Comparison of ENCODE assay signal across 8 mouse cellular contexts in the genomic region with DNA sequence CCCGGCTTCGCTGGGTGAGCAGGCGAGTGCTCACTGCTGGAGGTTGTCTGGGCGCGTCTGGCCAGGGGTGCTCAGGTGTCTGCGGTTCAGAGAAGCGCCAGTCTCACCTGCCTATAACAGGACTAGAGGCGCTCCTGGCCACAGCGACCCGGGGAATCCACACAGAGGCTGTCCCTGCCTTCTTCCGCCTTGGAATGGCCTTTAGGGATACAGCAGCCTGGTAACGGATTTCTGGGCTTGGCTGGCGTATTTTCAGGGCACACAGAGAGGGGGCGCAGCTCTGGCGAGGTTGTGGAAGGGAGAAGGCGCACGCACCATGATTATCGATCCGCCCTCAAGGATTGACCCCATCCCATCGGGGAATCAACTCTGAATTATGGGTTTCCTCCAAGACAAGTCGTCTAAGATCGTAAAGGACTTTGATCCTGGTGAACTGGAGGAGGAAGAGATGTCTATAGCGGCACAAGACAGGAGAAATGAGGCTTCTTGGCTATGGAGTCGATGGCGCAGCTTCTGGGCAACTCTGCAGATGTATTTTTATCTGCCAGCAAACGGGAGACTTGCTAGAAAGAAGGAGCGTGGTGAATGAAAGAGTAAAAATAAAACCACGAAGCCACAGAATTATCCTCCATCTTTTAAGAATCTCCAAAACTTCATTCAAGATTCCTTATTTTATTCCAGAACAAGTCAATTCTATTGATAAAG. TPM values are rescaled to one million over a fixed set of nuclear protein-coding genes. Genes with fewer than 3 reads are reported as not detected.
DNase-seq lines count a peak whose midpoint lies in the region; ATAC-seq and TF ChIP-seq lines count a peak whose summit lies in the region.
"Had no signal": no experiment of that assay in that cellular context is flagged by ENCODE, and none has a peak within 500 bp of the region (broad histone marks: within the 10 kb centered on the region; RNA-seq: fewer than 3 reads in every experiment).

No protein-coding gene starts in this region.

- no peaks in the 10 kb centered on the region for H3K36me3 ChIP-seq in embryonic facial prominence, embryonic 13.5 days
- H3K36me3 ChIP-seq in intestine, postnatal 0 days (ENCODE audit: control insufficient read depth, insufficient read depth): no peaks in the 10 kb centered on the region
- H3K36me3 ChIP-seq in stomach, postnatal 0 days (ENCODE audit: control insufficient read depth, insufficient read depth, low read length): no peaks in the 10 kb centered on the region

- 5% methylated on average over 28 of the region's 28 CpGs for WGBS in embryonic facial prominence, embryonic 13.5 days
- WGBS in intestine, postnatal 0 days: 9% methylated on average over 28 of the region's 28 CpGs
- 10% methylated on average over 28 of the region's 28 CpGs for WGBS in stomach, postnatal 0 days

- peak overlapping the region; percentile 60 for H3K4me3 ChIP-seq in embryonic facial prominence, embryonic 13.5 days
- peak overlapping the region; percentile 56 for H3K4me3 ChIP-seq in intestine, postnatal 0 days (ENCODE audit: low read depth, low read length)
- peak overlapping the region; percentile 59 for H3K4me3 ChIP-seq in stomach, postnatal 0 days (ENCODE audit: low read depth, low read length)

- no peaks in the 10 kb centered on the region for H3K9me3 ChIP-seq in embryonic facial prominence, embryonic 13.5 days
- no peaks in the 10 kb centered on the region for H3K9me3 ChIP-seq in intestine, postnatal 0 days (ENCODE audit: control insufficient read depth)
- no peaks in the 10 kb centered on the region for H3K9me3 ChIP-seq in stomach, postnatal 0 days (ENCODE audit: control insufficient read depth, low read length)

- H3K4me1 ChIP-seq in embryonic facial prominence, embryonic 13.5 days: peaks cover 41% of the 10 kb centered on the region
- peaks cover 6% of the 10 kb centered on the region; the same call in 1 of the 2 replicates for H3K4me1 ChIP-seq in intestine, postnatal 0 days (replicated peaks; ENCODE audit: control insufficient read depth, insufficient read depth, low read length)
- peaks cover 4% of the 10 kb centered on the region; the same call in 1 of the 2 replicates for H3K4me1 ChIP-seq in stomach, postnatal 0 days (replicated peaks; ENCODE audit: control insufficient read depth, insufficient read depth)

- TF ChIP-seq EP300 in stomach, postnatal 0 days (optimal IDR thresholded peaks at IDR 0.05): no peak

- DNase-seq in lung, adult 18-20 months: peak; percentile 5 to 24
- no peak for DNase-seq in lung, postnatal 14 days
- peak; percentile 45 for DNase-seq in stomach, postnatal 0 days (ENCODE audit: low spot score)
- no peak for DNase-seq in layer of hippocampus, adult 9-11 months

- no peak overlapping the region; the same call in 1 of the 2 replicates for H3K27ac ChIP-seq in embryonic facial prominence, embryonic 13.5 days
- H3K27ac ChIP-seq in intestine, postnatal 0 days (ENCODE audit: low read depth, low read length): peak overlapping the region; percentile 60
- H3K27ac ChIP-seq in stomach, postnatal 0 days (replicated peaks): no peak overlapping the region
- H3K27ac ChIP-seq: macrophage had no signal

- peaks cover 75% of the 10 kb centered on the region for H3K27me3 ChIP-seq in embryonic facial prominence, embryonic 13.5 days
- peaks cover 13% of the 10 kb centered on the region; the same call in 1 of the 2 replicates for H3K27me3 ChIP-seq in intestine, postnatal 0 days (replicated peaks; ENCODE audit: control insufficient read depth, insufficient read depth, low read length)
- no peaks in the 10 kb centered on the region for H3K27me3 ChIP-seq in stomach, postnatal 0 days (ENCODE audit: control insufficient read depth, insufficient read depth, low read length)

- H3K4me2 ChIP-seq in embryonic facial prominence, embryonic 13.5 days: peak overlapping the region; percentile 98
- H3K4me2 ChIP-seq in intestine, postnatal 0 days (replicated peaks; ENCODE audit: low read depth): peak overlapping the region; percentile 99
- H3K4me2 ChIP-seq in stomach, postnatal 0 days (replicated peaks; ENCODE audit: low read depth): peak overlapping the region; percentile 98

- peak; percentile 63 for TF ChIP-seq CTCF in intestine, postnatal 0 days (IDR thresholded peaks at IDR 0.05; ENCODE audit: low read depth)
- peak; percentile 50 for TF ChIP-seq CTCF in stomach, postnatal 0 days (IDR thresholded peaks at IDR 0.05; ENCODE audit: low read depth)

- H3K9ac ChIP-seq in embryonic facial prominence, embryonic 13.5 days: peak overlapping the region; percentile 27; the same call in 1 of the 2 replicates
- H3K9ac ChIP-seq in intestine, postnatal 0 days (ENCODE audit: low read depth, low read length): peak overlapping the region; percentile 49
- H3K9ac ChIP-seq in stomach, postnatal 0 days (ENCODE audit: low read length): no peak overlapping the region

- no peak for ATAC-seq in embryonic facial prominence, embryonic 13.5 days (ENCODE audit: insufficient number of reproducible peaks, insufficient read depth, low FRiP score, low TSS enrichment, low read depth)
- ATAC-seq in intestine, postnatal 0 days: no peak
- 0 out of 2 replicates have a peak, but pooled peaks have one; percentile 27 for ATAC-seq in megakaryocyte-erythroid progenitor cell, adult 5-6 weeks (replicated peaks; ENCODE audit: low FRiP score, low TSS enrichment, poor library complexity, severe bottlenecking)
- no peak for ATAC-seq in stomach, postnatal 0 days (ENCODE audit: low FRiP score, low TSS enrichment)

RNA-seq across cellular contexts. Expression of gene Ovol2, which starts 1.3 kb away (rescaled TPM):
- 3.2 TPM in 2 replicates for polyA plus RNA-seq in embryonic facial prominence, embryonic 13.5 days (2015; fragmentation: Nextera tagmentation; extraction: Ambion mirVana)
- polyA plus RNA-seq in intestine, postnatal 0 days (2015; fragmentation: Nextera tagmentation; extraction: Ambion mirVana): 7.5 and 7.9 TPM in 2 replicates
- not detected in 2 replicates for total RNA-seq in megakaryocyte-erythroid progenitor cell, adult 5-6 weeks (2014; fragmentation: Nextera tagmentation)
- not detected in 2 replicates for total RNA-seq in megakaryocyte-erythroid progenitor cell, adult 5-6 weeks (2017)
- 9.8 and 11.9 TPM in 2 replicates for polyA plus RNA-seq in stomach, postnatal 0 days (2015; fragmentation: Nextera tagmentation; extraction: Ambion mirVana)
- polyA plus RNA-seq: macrophage had no signal

RNA-seq across cellular contexts. Expression of gene Kat14, which starts 35.5 kb away (rescaled TPM):
- 43.5 and 44.3 TPM in 2 replicates for polyA plus RNA-seq in embryonic facial prominence, embryonic 13.5 days (2015; fragmentation: Nextera tagmentation; extraction: Ambion mirVana)
- 34.9 and 40.9 TPM in 2 replicates for polyA plus RNA-seq in intestine, postnatal 0 days (2015; fragmentation: Nextera tagmentation; extraction: Ambion mirVana)
- total RNA-seq in megakaryocyte-erythroid progenitor cell, adult 5-6 weeks (2014; fragmentation: Nextera tagmentation): 62.3 and 96.4 TPM in 2 replicates
- total RNA-seq in megakaryocyte-erythroid progenitor cell, adult 5-6 weeks (2017): 29.8 and 33.6 TPM in 2 replicates
- 20.9 and 21.4 TPM in 2 replicates for polyA plus RNA-seq in stomach, postnatal 0 days (2015; fragmentation: Nextera tagmentation; extraction: Ambion mirVana)

RNA-seq across cellular contexts. Expression of gene Pet117, which starts 35.5 kb away (rescaled TPM):
- polyA plus RNA-seq in embryonic facial prominence, embryonic 13.5 days (2015; fragmentation: Nextera tagmentation; extraction: Ambion mirVana): 6.4 and 7.7 TPM in 2 replicates
- polyA plus RNA-seq in intestine, postnatal 0 days (2015; fragmentation: Nextera tagmentation; extraction: Ambion mirVana): 8.0 and 12.4 TPM in 2 replicates
- not detected in 2 replicates for total RNA-seq in megakaryocyte-erythroid progenitor cell, adult 5-6 weeks (2014; fragmentation: Nextera tagmentation)
- 2.4 TPM in 1 of 2 replicates, not detected in the other for total RNA-seq in megakaryocyte-erythroid progenitor cell, adult 5-6 weeks (2017)
- polyA plus RNA-seq in stomach, postnatal 0 days (2015; fragmentation: Nextera tagmentation; extraction: Ambion mirVana): 2.4 and 2.5 TPM in 2 replicates

Comparison
In these comparisons a context has a peak if more than half of its experiments do, and no peak if none do; other contexts are left out.
1. DNase-seq: peak in lung, adult 18-20 months (2 of 2) and stomach, postnatal 0 days (single experiment); none in lung, postnatal 14 days (single experiment) and layer of hippocampus, adult 9-11 months (single experiment).
2. Peak in every context shown above with its lines, with median percentiles within 50 percentile points of each other: H3K4me2 ChIP-seq and H3K4me3 ChIP-seq.